22 mouse cellular contexts compared by ENCODE assay signal in the genomic region with DNA sequence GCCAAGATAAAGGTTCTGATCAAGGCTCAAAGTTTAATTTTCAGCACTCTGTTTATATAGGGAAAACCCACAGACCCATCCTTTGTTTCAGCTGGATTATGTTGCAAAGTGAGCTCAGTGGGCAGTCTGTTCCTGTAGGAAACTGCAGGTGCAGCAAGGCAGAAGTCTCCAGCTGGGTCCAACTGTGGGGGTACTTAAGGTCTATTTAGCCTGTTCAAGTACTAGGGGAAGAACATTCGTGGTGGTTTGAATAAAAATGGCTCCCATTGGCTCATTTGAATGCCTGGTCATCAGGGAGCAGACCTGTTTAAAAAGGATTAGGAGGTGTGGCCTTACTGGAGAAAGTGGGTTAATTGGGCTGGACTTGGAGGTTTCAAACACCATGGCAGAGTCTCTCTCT.
A peak's percentile ranks its signal among the peaks of the same experiment; 100 is the strongest.
DNase-seq lines count a peak whose midpoint lies in the region; TF ChIP-seq lines count a peak whose summit lies in the region.
"Had no signal": no experiment of that assay in that cellular context is flagged by ENCODE, and none has a peak within 500 bp of the region (broad histone marks: within the 10 kb centered on the region; RNA-seq: fewer than 3 reads in every experiment).

No protein-coding gene starts in this region.

- peaks cover 14% of the 10 kb centered on the region for H3K9me3 ChIP-seq in ES-Bruce4 (replicated peaks; ENCODE audit: control insufficient read depth, insufficient read depth, low read length, poor library complexity, severe bottlenecking)
- no peaks in the 10 kb centered on the region for H3K9me3 ChIP-seq in ES-E14 (ENCODE audit: control insufficient read depth, insufficient read depth, low read depth, low read length)
- H3K9me3 ChIP-seq: embryonic facial prominence, embryonic 13.5 days; embryonic facial prominence, embryonic 15.5 days had no signal

- no peak for TF ChIP-seq CTCF in ES-Bruce4 (IDR thresholded peaks at IDR 0.05; ENCODE audit: low read depth, low read length)

- no peak for DNase-seq in ES-E14 (ENCODE audit: low read depth, low spot score)
- DNase-seq in ZHBTc4 (ENCODE audit: low read depth, low spot score): peak; percentile 88
- no peak for DNase-seq in frontal cortex, adult 2 months (ENCODE audit: extremely low spot score in 1 of 2, low spot score in 1 of 2)
- no peak for DNase-seq in lung, postnatal 25 days (ENCODE audit: low spot score)
- DNase-seq: adrenal gland, adult 2 months; adrenal gland, postnatal 10 days; adrenal gland, postnatal 25 days; B cell, adult 2 months; cerebellum, adult 11 months; cerebellum, adult 18-20 months; cerebellum, adult 8-10 months; cerebellum, adult 9-11 months; cerebellum, postnatal 14 days; cerebellum, postnatal 36 days; embryo, embryonic 11 days had no signal

- TF ChIP-seq EP300 in ES-Bruce4 (IDR thresholded peaks at IDR 0.05; ENCODE audit: insufficient read depth, low read depth, low read length): 0 out of 2 replicates have a peak, but pooled peaks have one; percentile 24

- in situ Hi-C loops in ES-E14 (cut with MboI; ENCODE audit: low sequenced_read_pairs in 2 of 2, unreplicated experiment in 2 of 2): no loop called here

- H3K4me1 ChIP-seq in ES-Bruce4 (ENCODE audit: control insufficient read depth, insufficient read depth, low read length): peaks cover 3% of the 10 kb centered on the region
- H3K4me1 ChIP-seq in ES-E14 (ENCODE audit: control insufficient read depth in 2 of 2, insufficient read depth in 2 of 2, low read length in 2 of 2, poor library complexity in 1 of 2): peaks cover 5 to 17% of the 10 kb centered on the region in 2 experiments

- no peaks in the 10 kb centered on the region for H3K27me3 ChIP-seq in ES-Bruce4 (ENCODE audit: control insufficient read depth, insufficient read depth, low read length, poor library complexity, severe bottlenecking)
- H3K27me3 ChIP-seq: CH12.LX; embryonic facial prominence, embryonic 13.5 days; embryonic facial prominence, embryonic 15.5 days; forebrain, embryonic 12.5 days had no signal

- H3K4me3 ChIP-seq in ES-Bruce4 (ENCODE audit: low read depth, low read length) (no peak overlapping the region), ES-E14 (ENCODE audit: insufficient read depth in 1 of 2, low read depth in 1 of 2, low read length in 2 of 2, poor library complexity in 1 of 2, severe bottlenecking in 1 of 2) (no peak overlapping the region)
- H3K4me3 ChIP-seq: embryonic facial prominence, embryonic 13.5 days; embryonic facial prominence, embryonic 15.5 days; erythroblast, embryonic 14.5 days; forebrain, embryonic 10.5 days; forebrain, embryonic 12.5 days had no signal

- TF ChIP-seq POLR2A in ES-Bruce4 (IDR thresholded peaks at IDR 0.05; ENCODE audit: insufficient read depth, low read length): no peak

- H3K27ac ChIP-seq in ES-Bruce4 (ENCODE audit: insufficient read depth, low read length) (peak overlapping the region; percentile 82), ES-E14 (ENCODE audit: insufficient read depth, low read depth, low read length, poor library complexity, severe bottlenecking) (peak overlapping the region; percentile 38; the same call in 1 of the 2 replicates)
- H3K27ac ChIP-seq: embryonic facial prominence, embryonic 13.5 days; embryonic facial prominence, embryonic 15.5 days; forebrain, embryonic 10.5 days; forebrain, embryonic 12.5 days had no signal

- H3K9ac ChIP-seq in ES-Bruce4 (ENCODE audit: low read depth, poor library complexity, severe bottlenecking) (no peak overlapping the region), ES-E14 (ENCODE audit: insufficient read depth, low read depth, low read length, poor library complexity, severe bottlenecking) (no peak overlapping the region)
- H3K9ac ChIP-seq: embryonic facial prominence, embryonic 13.5 days; embryonic facial prominence, embryonic 15.5 days; forebrain, embryonic 12.5 days had no signal

- H3K36me3 ChIP-seq in ES-Bruce4 (ENCODE audit: control insufficient read depth, insufficient read depth, low read length, poor library complexity, severe bottlenecking) (no peaks in the 10 kb centered on the region), ES-E14 (ENCODE audit: control insufficient read depth, insufficient read depth, low read length, poor library complexity, severe bottlenecking) (no peaks in the 10 kb centered on the region)
- H3K36me3 ChIP-seq: embryonic facial prominence, embryonic 13.5 days; embryonic facial prominence, embryonic 15.5 days; forebrain, embryonic 10.5 days; forebrain, embryonic 12.5 days had no signal

TF ChIP-seq in ES-E14, 5 proteins besides CTCF, POLR2A, EP300 and RAD21:
- no peak for TF ChIP-seq HCFC1 (IDR thresholded peaks at IDR 0.05; ENCODE audit: borderline replicate concordance, insufficient read depth, low read length)
- TF ChIP-seq MAFK (IDR thresholded peaks at IDR 0.05; ENCODE audit: insufficient read depth, low read depth, low read length): no peak
- no peak for TF ChIP-seq CHD2 (IDR thresholded peaks at IDR 0.05; ENCODE audit: low read depth, low read length)
- TF ChIP-seq ZC3H11A (IDR thresholded peaks at IDR 0.05; ENCODE audit: borderline replicate concordance, low read depth, low read length): no peak
- TF ChIP-seq ZNF384 (IDR thresholded peaks at IDR 0.05; ENCODE audit: low read depth, low read length): no peak
